Mouse (Mus musculus) spleen, embryonic (tissue): ENCODE measurements around the gene Med12l.
"Not testable (repeated sequence)": the region's sequence is repeated elsewhere in the genome, so short reads cannot be mapped to it uniquely, and the experiment has no call there.

Experiments used
- CTCF ChIA-PET: fragments of 350-600 bp; sonication (Branson Sonifier 250); formaldehyde crosslinking; loops from one replicate; lab custom pipeline; 2022; lab: Charles Lee

Med12l gene

DNA sequence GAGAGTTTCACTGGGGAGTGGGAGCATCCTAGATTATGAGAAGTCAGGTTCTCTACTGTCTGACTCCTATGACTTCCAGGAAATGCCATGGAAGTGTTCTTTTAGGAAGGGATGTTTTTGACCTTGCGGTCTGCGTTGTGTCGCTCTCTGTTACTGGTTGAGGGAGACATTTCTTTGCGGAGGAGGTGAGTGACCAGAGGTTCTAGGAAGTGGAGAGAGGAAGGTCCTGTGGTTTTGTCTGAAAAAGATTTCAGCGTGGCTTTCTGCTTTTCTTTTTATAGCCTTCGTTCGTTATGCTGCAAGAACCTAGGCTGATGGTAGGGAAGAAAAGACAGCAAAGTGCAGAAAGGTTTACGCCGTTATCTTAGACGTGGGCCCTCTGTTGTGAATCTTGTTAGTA, 92.9 kb downstream of the Med12l start:
- CTCF ChIA-PET: no interaction called here

DNA sequence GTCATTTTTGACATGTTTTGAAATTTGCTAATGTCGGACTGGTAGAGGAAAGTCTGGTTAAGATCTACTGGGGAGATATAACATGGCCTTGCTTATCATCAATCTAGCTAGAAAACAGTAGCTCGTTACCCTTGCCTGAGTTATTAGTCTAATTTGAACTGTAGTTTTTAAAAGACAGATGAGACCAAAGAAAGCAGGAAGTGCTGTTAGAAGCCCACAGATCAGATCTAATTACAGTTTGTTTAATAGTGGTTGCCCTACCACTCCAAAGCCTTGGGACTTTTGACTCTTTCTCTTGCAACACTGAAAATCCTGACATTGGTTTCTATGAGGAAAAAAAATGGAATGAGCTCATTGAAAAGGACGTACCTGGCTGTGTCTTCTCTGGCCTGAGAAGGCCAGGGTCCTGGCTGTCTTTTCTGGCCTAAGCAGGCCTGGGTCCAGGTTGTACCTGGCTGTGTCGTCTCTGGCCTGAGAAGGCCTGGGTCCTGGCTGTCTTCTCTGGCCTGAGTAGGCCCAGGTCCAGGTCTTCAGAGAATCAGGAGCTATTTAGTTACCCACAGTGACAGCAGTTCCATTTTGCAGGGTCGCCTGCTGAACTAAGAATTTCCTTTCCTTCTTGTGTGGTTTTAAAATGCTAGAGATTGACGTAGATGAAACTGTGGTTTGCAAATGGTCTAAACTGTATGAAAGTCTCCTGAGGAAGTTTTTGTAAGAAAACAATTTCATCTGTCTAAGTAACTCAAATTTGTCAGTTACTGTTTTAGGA, 95.8 kb downstream of the Med12l start, which contains the start of gene Gpr171:
Gene Gpr171 (minus strand): TSS at position 604 of the 769 bp plus-strand sequence.
- CTCF ChIA-PET: no interaction called here

DNA sequence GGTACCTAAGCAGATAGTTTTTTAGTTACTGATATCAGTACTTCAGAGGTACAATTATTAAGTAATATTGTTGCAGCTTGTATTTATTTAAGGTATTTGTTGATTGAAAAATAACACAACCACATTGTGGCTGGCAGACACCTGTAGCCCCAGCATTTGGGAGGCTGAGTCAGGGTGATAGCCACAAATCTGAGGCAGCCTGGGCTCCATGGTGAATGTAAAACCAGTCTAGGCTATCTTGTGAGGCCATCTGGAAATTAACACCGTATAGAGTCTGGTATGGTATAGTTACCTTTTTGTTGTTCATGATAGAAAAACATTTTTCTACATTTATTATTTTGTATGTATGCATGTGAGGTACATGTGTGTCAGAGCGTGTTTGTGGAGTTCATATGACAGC, 96.5 kb downstream of the Med12l start:
- CTCF ChIA-PET: no interaction called here

DNA sequence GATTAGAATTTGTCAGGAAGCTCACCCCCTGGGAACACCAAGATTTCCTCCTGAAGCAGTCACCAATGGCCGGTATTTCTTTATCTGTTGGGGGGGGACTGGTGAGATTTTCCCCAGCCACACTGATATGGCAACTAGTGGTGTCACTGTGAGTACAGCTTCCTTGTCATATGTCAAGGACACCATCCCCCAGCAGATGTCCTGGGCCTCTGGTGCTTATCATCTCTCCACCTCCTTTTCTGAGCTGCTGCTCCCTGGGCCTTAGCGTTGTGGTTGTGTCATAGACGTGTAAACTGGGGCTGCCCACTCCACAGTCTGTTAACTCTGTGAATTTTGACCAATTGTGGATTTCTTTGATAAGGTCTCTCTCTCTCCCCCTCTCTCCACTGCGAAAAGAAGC, 98.8 kb downstream of the Med12l start:
- CTCF ChIA-PET: interaction anchor here (0.7 to 1.1 kb wide), 2 partner anchors 15 to 26 kb away, joined by 3 to 4 read pairs; no protein-coding TSS in a partner anchor

DNA sequence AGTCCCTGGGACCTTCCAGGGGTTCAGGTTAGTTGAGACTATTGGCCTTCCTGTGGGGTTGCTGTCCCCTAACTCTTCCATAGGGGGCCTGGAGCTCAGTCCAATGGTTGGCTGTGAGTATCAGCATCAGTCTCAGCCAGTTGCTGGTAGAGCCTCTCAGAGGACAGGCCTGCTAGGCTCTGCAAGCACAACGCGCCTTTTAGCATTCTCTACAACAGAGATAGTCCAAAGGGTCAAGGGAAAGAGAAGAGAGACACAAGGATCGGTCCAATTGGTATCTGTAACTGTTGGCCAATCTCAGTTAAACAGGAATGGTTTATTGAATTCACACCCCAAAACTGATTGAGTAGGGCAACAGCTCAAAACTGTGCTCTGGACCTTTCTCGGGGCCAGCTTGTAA, 101.8 kb downstream of the Med12l start:
- CTCF ChIA-PET: interaction anchor here (1.0 kb wide), 1 partner anchor 12 kb away, joined by 5 read pairs; no protein-coding TSS in a partner anchor

DNA sequence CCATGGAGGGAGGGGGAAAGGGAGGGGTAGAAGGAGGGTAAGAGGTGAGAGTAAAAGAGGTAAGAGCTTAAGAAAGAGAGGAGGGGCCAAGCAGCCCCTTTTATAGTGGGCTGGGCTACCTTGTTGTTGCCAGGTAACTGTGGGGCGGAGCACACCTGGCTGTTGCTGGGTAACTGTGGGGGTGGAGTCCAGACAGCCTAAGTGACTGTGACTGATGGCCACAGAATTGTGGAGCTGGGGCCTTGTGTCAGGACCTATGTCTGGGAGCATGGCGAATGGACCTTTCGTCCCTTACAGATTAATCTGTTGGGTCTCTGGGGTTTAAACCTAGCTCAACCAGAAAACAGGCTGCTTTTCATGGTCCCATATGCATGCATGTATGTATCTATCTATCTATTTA, 104.2 kb downstream of the Med12l start:
- CTCF ChIA-PET: not testable (repeated sequence)

GRCm38 (mm10) chr3:59111944-59112343, 106.3 kb downstream of the Med12l start:
- CTCF ChIA-PET: no interaction called here

- CTCF ChIA-PET: not testable (repeated sequence)
Measured at GRCm38 (mm10) chr3:59113291-59113690, 107.7 kb downstream of the Med12l start.

GRCm38 (mm10) chr3:59113973-59114517, 108.4 kb downstream of the Med12l start:
- CTCF ChIA-PET: no interaction called here

GRCm38 (mm10) chr3:59121067-59121730, 115.6 kb downstream of the Med12l start:
- CTCF ChIA-PET: interaction anchor here (1.1 to 1.5 kb wide), 3 partner anchors 21 to 44 kb away, joined by 3 to 7 read pairs (median 3); no protein-coding TSS in a partner anchor

DNA sequence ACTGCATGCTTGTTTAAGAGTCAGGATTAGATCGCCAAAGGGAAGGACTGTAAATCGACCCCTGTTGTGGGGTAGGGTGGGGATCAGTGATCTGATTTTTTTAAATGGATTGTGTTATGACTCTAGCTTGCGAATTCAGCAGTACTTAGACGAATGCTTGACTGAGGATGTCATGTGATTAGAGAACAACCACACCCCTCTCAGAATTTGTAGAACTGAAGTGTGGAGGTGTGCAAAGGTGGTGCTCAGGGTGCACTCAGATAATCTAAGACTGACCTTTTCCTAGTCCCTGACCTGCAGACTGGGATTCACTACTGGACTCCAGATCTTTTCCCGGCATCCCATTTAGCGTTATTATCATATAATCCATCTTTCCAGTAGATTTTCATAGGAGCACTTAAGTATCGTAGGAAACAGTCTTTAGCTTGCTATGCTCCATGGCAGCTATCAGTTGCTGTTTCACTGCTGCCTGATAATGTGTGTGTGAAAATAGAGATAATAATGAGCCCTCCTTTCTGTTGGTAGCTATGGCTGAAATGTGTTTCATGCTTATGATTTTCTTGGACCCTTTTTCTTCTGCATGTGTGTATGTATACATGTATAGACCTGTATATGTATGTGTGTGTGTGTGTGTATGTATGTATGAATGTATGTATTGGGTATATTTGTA, 116.3 kb downstream of the Med12l start:
- CTCF ChIA-PET: no interaction called here

DNA sequence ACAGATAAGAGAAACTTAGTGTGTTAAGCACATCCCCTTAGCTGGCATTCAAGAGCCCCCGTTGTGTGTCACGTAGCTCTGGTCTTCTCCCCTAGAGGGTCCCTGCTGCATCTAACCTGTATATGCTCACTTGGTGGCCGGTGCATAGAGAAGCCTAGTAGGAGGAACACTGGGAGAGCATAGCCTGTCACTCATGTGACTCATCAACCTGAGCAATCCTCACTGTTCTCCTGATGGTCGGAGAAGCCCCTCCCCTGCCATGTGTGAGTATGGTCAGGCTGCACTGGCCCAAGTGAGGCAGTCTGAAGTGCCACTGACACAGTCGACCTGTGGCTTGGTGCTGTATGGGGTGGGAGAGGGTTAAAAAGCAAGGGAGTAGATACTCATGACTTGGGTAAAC, 119.4 kb downstream of the Med12l start:
- CTCF ChIA-PET: no interaction called here

- CTCF ChIA-PET: interaction anchor here (0.6 kb wide), 1 partner anchor 108 kb away, joined by 3 read pairs; no protein-coding TSS in a partner anchor
Measured at GRCm38 (mm10) chr3:59125783-59126555, 120.3 kb downstream of the Med12l start.

DNA sequence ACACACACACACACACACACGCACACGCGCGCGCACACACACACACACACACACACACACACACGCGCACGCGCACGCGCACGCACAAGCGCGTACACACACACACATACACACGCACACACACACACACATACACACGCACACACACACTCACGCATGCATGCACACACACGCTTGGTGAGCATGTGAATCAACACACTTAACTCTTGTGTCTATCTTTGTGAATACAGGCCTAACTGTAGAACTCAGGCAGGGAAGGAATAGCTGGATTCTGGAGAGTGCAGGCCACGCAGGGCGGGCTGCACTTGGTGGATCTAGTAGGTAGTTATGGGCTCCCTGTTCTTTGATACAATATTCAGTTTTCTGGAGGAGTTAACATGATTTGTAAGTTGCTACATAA, 123.1 kb downstream of the Med12l start:
- CTCF ChIA-PET: interaction anchor here (1.5 kb wide), 1 partner anchor 8 kb away, joined by 3 read pairs; no protein-coding TSS in a partner anchor

- CTCF ChIA-PET: interaction anchor here (0.7 to 1.5 kb wide), 2 partner anchors 9 to 757 kb away, joined by 3 to 7 read pairs; no protein-coding TSS in a partner anchor
Measured at GRCm38 (mm10) chr3:59129547-59129946, 123.9 kb downstream of the Med12l start.

- CTCF ChIA-PET: interaction anchor here (0.5 to 0.8 kb wide), 2 partner anchors 26 to 32 kb away, joined by 3 to 5 read pairs; no protein-coding TSS in a partner anchor
Measured at GRCm38 (mm10) chr3:59130431-59130830, 124.8 kb downstream of the Med12l start.

GRCm38 (mm10) chr3:59131081-59131480, 125.5 kb downstream of the Med12l start:
- CTCF ChIA-PET: interaction anchor here (0.5 kb wide), 1 partner anchor 33 kb away, joined by 5 read pairs; no protein-coding TSS in a partner anchor

- CTCF ChIA-PET: no interaction called here
Measured at GRCm38 (mm10) chr3:59131966-59132365, 126.3 kb downstream of the Med12l start.

GRCm38 (mm10) chr3:59133189-59133588, 127.6 kb downstream of the Med12l start:
- CTCF ChIA-PET: interaction anchor here (0.6 kb wide), 1 partner anchor 22 kb away, joined by 5 read pairs; no protein-coding TSS in a partner anchor

DNA sequence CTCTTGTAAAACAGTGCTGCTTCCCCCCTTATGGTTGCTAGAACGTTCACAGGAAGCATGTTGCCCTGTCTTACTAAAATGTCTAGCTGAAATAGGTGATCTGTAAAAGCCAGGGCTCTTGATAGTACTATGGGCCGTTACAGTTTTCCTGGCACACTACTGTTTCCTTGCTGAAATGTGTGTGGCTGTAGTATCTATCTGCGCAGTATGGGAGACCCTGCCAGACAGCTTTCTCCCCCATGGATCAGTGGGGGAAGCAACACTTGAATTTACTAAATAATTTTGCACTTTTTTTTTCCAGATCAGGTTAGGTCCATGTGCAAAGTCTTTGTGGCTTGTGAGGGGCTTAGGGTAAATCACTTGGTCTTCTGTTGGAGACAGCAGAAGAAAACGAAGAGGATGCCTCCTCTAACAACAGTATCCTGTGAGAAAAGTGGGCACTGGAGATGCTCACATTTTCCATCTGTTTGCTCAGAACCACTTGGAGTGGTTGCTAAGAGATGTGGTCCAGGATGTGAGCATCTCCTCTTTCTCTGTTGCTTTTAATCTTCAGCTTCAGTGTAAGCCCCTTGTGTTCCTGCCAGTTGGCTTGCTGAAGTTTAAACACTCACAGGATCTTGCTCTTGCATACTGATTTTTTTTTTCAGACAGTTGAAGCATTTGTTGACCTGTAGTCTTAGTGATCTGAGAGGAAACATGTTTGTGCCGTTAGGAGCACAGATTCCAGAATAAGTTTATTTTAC, 130.5 kb downstream of the Med12l start:
- CTCF ChIA-PET: no interaction called here
